Mouse (Mus musculus) ES-Bruce4 (cell line): ENCODE measurements around the gene Skap2.

ENCODE experiments used
- CTCF ChIP-seq: IDR thresholded peaks from one replicate; pipeline ENCODE4 v1.8.1; 2011; ENCODE audit warnings: low read depth, low read length
- EP300 ChIP-seq: IDR thresholded peaks from 2 replicates; pipeline ENCODE4 v1.6.1; 2011; ENCODE audit warnings: low read depth, low read length; ENCODE audit not compliant: insufficient read depth

DNA sequence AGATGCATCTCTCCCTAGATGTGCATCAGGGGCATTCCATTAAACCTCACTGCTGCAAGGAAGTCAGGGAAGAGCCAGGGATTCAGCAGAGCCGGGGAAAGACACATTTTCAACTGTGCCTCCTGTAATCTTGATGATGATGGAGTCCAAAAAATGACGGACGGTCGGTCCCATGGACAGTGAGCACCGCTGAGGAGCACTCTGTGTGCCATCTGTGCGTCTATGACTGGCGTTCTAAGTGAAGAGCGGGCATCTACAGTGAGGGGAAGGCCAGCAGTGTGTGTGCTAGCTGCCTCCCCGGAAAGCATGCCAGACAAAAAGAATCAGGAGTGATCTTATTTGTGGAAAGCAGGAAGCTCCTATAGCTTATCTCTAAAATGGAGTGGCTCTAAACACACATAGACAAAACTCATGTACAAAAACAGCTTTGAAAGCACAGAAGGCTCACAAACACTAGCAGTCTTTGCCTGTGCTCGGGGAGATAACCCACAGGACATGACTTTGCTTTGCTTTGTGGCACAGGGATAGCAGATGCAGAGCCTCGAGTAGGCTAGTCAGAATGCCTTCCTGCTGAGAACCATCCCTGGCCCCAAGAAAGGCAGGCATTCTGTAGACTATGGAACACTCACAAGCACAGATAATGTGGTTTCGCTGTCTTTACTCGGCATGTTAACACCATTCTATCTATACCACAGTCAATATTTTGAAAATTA is 135.4 kb downstream of the Skap2 start:
- TF ChIP-seq CTCF (no peak), EP300 (no peak)
